Mouse (Mus musculus): ENCODE measurements around the gene Set. TPM values are rescaled to one million over a fixed set of nuclear protein-coding genes. Genes with fewer than 3 reads are reported as not detected.

Set gene
- total and polyA plus RNA-seq, 3 experiments: 250 to 973 (median 580) TPM

DNA sequence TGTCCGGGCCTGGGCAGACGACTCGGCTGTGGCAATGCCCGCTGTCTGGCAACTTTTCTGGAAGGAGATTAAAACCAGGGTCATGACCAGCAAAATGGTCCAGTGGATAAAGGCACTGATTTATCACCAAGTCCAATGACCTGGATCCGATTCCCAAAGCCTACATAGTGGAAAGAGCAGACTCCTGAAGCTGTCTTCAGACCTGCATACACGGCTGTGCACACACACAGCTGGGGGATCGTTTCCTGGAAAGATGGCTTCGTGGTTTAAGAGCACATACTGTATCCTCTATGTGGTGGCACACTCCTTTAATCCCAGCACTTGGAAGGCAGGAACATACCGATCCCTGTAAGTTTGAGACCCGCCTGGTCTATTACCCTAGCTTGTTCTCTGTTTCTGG is 18.8 kb upstream of the Set start:
- Histone ChIP-seq H3K9ac (ENCODE audit: control insufficient read depth, low read depth, low read length, poor library complexity, severe bottlenecking) (no peak overlapping the region), H3K27me3 (ENCODE audit: control insufficient read depth in 1 of 2, insufficient read depth in 2 of 2, low read length in 2 of 2) (no peaks in the 10 kb centered on the region), H3K27ac (ENCODE audit: control insufficient read depth, low read depth, low read length) (no peak overlapping the region), H3K79me2 (ENCODE audit: control insufficient read depth, insufficient read depth, low read length, poor library complexity) (no peaks in the 10 kb centered on the region), H3K4me3 (ENCODE audit: control insufficient read depth in 1 of 2, insufficient read depth in 1 of 2, low read depth in 2 of 2, low read length in 2 of 2) (no peak overlapping the region), H3K36me3 (ENCODE audit: control insufficient read depth in 1 of 2, insufficient read depth in 2 of 2, low read length in 2 of 2) (no peaks in the 10 kb centered on the region; a peak in 2 of 4 replicates), H3K9me3 (replicated peaks; ENCODE audit: insufficient read depth, low read length) (no peaks in the 10 kb centered on the region), H3K4me1 (ENCODE audit: control insufficient read depth in 1 of 2, insufficient read depth in 2 of 2, low read length in 2 of 2) (no peaks in the 10 kb centered on the region)
- no peak for TF ChIP-seq ZMIZ1 (IDR thresholded peaks at IDR 0.05; ENCODE audit: low read depth, low read length)
- no peak for TF ChIP-seq TCF12 (IDR thresholded peaks at IDR 0.05; ENCODE audit: low read depth, low read length)
- no peak for TF ChIP-seq MAX (IDR thresholded peaks at IDR 0.05; ENCODE audit: low read length)
- TF ChIP-seq E2F4 (IDR thresholded peaks at IDR 0.05; ENCODE audit: borderline replicate concordance, low read depth, low read length): no peak
- no peak for TF ChIP-seq KAT2A (conservative IDR thresholded peaks at IDR 0.05; ENCODE audit: low read depth, low read length)
- no peak for TF ChIP-seq MAZ (IDR thresholded peaks at IDR 0.05; ENCODE audit: low read depth, low read length)
- TF ChIP-seq MEF2A (IDR thresholded peaks at IDR 0.05; ENCODE audit: extremely low read depth, insufficient replicate concordance, low read depth, low read length, poor library complexity, severe bottlenecking): no peak
- TF ChIP-seq MXI1 (IDR thresholded peaks at IDR 0.05; ENCODE audit: low read depth, low read length): no peak
- TF ChIP-seq USF2 (IDR thresholded peaks at IDR 0.05; ENCODE audit: borderline replicate concordance in 1 of 2, insufficient read depth in 1 of 2, low read depth in 1 of 2, low read length in 2 of 2): no peak
- DNase-seq (ENCODE audit: low read depth, low spot score): no peak

GRCm38 (mm10) chr2:30039687-30040086 is 17.5 kb upstream of the Set start:
- Histone ChIP-seq H3K9ac (ENCODE audit: control insufficient read depth, low read depth, low read length, poor library complexity, severe bottlenecking) (no peak overlapping the region), H3K9me3 (replicated peaks; ENCODE audit: insufficient read depth, low read length) (no peaks in the 10 kb centered on the region), H3K27ac (ENCODE audit: control insufficient read depth, low read depth, low read length) (no peak overlapping the region), H3K36me3 (ENCODE audit: control insufficient read depth in 1 of 2, insufficient read depth in 2 of 2, low read length in 2 of 2) (no peaks in the 10 kb centered on the region; a peak in 2 of 4 replicates), H3K79me2 (ENCODE audit: control insufficient read depth, insufficient read depth, low read length, poor library complexity) (peaks cover 2% of the 10 kb centered on the region; the same call in 1 of the 2 replicates), H3K27me3 (ENCODE audit: control insufficient read depth in 1 of 2, insufficient read depth in 2 of 2, low read length in 2 of 2) (no peaks in the 10 kb centered on the region), H3K4me3 (ENCODE audit: control insufficient read depth in 1 of 2, insufficient read depth in 1 of 2, low read depth in 2 of 2, low read length in 2 of 2) (no peak overlapping the region), H3K4me1 (ENCODE audit: control insufficient read depth in 1 of 2, insufficient read depth in 2 of 2, low read length in 2 of 2) (no peaks in the 10 kb centered on the region)
- TF ChIP-seq MEF2A (IDR thresholded peaks at IDR 0.05; ENCODE audit: extremely low read depth, insufficient replicate concordance, low read depth, low read length, poor library complexity, severe bottlenecking): no peak
- no peak for TF ChIP-seq ELF1 (IDR thresholded peaks at IDR 0.05; ENCODE audit: low read depth, low read length)
- no peak for TF ChIP-seq MYB (IDR thresholded peaks at IDR 0.05; ENCODE audit: low read depth, low read length)
- TF ChIP-seq ETS1 (IDR thresholded peaks at IDR 0.05; ENCODE audit: low read depth, low read length): no peak
- no peak for TF ChIP-seq JUND (IDR thresholded peaks at IDR 0.05; ENCODE audit: low read depth, low read length)
- no peak for TF ChIP-seq ZKSCAN1 (IDR thresholded peaks at IDR 0.05; ENCODE audit: low read depth, low read length)
- TF ChIP-seq GATA1 (IDR thresholded peaks at IDR 0.05; ENCODE audit: low read depth, low read length): no peak
- no peak for TF ChIP-seq TAL1 (IDR thresholded peaks at IDR 0.05; ENCODE audit: low read length)
- no peak for TF ChIP-seq MAZ (IDR thresholded peaks at IDR 0.05; ENCODE audit: low read depth, low read length)
- TF ChIP-seq CHD2 (IDR thresholded peaks at IDR 0.05; ENCODE audit: low read length): no peak
- TF ChIP-seq RAD21 (IDR thresholded peaks at IDR 0.05; ENCODE audit: low read depth, low read length): no peak
- no peak for TF ChIP-seq CTCF (IDR thresholded peaks at IDR 0.05 in 2 of 3, conservative IDR thresholded peaks at IDR 0.05 in 1 of 3; ENCODE audit: control insufficient read depth in 1 of 3, insufficient read depth in 1 of 3, low read depth in 2 of 3, low read length in 3 of 3, poor library complexity in 1 of 3, severe bottlenecking in 1 of 3)
- TF ChIP-seq UBTF (IDR thresholded peaks at IDR 0.05; ENCODE audit: borderline replicate concordance, insufficient read depth, low read depth, low read length): no peak
- no peak for TF ChIP-seq ZC3H11A (IDR thresholded peaks at IDR 0.05; ENCODE audit: low read depth, low read length)
- no peak for TF ChIP-seq POLR2A (IDR thresholded peaks at IDR 0.05; ENCODE audit: control insufficient read depth in 1 of 2, insufficient read depth in 1 of 2, low read depth in 1 of 2, low read length in 2 of 2, poor library complexity in 1 of 2)
- TF ChIP-seq HCFC1 (IDR thresholded peaks at IDR 0.05; ENCODE audit: low read depth, low read length): no peak
- no peak for TF ChIP-seq MYC (IDR thresholded peaks at IDR 0.05; ENCODE audit: low read depth, low read length)
- no peak for TF ChIP-seq GABPA (IDR thresholded peaks at IDR 0.05; ENCODE audit: low read depth, low read length)
- no peak for TF ChIP-seq TBP (IDR thresholded peaks at IDR 0.05; ENCODE audit: low read depth, low read length)
- no peak for DNase-seq (ENCODE audit: low read depth, low spot score)
